Mouse (Mus musculus): ENCODE measurements around the gene Ubald1.

The Ubald1 gene

DNA sequence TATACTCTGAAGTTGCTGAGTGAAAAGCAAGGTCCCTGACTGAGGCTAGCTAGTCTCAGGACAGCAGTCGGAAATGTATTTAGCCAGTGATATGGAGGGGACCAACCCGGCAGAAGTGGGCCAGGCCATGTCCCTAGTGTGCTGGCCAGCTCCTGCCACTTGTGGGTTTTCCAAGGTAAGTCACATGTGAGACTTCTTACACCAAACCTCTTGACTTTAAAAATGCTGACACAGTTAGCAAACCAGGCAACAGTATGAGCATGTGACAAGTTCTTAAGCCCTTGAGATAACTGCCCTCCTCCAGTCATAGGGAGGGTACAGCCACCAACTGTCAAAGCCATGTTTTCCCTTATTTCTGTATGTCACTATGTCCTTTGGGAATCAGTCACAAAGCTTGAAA, 8.2 kb downstream of the Ubald1 start:
- no peak for DNase-seq (ENCODE audit: low spot score in 2 of 2)

DNA sequence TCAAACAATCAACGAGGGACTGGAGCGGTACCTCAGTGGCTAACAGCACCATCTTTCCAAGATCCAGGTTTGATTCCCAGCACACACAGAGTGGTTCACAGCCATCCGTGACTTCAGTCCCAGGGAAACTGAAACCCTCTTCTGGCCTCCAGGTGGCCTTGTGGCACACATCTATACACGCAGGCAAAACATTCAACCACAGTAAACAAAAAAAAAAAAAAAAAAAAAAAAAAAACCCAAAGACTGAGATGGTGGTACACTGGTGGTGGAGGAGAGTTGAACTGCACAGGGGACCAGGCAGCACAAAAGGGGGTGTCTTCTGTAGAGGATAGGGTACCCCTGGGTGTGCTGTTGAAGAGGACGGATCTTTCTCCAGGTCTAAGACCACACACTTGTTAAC, 9.6 kb downstream of the Ubald1 start:
- DNase-seq (ENCODE audit: low spot score in 2 of 2): no peak

DNA sequence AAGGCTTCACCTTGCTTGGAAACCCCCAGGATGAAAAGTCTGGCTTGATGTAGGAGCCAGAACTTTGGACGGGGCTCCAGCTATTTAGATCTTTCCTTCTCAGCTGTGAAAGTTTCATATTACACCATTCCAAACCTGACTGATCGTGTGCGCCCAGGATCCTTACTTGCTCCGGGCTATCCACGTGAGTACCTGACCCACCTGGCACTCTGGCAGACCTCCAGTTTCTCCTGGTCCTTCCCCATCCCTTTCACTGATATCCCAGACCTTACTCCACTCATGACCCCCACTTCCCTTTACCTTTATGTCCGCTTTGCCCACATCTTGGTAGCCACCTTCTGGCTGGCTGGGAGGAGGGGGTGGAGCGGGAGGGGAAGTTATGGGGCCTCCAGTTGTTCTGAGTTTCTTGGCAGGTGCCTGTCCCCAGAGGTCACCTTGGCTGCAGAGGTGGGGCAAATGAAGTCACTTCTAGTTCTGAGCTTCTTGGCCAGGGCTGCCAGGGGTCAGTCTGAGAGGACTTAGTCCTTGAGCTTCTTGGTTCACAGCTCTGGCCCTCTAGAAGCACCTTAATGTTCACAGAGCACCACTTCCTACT, 13.9 kb downstream of the Ubald1 start:
- no peak for DNase-seq (ENCODE audit: low spot score in 2 of 2)

DNA sequence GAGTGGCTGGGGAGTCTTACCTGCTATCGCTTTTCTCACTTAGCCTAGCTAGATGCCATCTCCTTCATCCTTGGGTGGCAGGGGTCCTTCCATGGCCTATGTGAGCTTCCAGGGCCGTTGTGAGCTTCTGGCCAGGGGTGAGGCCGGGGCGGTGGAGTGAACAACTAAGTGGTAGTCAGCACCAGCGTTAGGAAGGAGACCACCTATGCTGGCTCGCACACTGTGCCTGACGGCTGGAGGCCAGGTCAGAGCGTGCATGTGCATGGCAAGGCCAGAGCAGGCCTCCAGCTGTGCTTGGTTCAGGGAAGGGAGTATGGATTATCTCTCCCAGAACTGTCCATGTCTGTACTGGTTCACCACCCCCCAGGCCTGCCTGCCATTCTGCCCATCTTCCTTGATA, 16.4 kb downstream of the Ubald1 start:
- no peak for DNase-seq (ENCODE audit: low spot score in 2 of 2)

DNA sequence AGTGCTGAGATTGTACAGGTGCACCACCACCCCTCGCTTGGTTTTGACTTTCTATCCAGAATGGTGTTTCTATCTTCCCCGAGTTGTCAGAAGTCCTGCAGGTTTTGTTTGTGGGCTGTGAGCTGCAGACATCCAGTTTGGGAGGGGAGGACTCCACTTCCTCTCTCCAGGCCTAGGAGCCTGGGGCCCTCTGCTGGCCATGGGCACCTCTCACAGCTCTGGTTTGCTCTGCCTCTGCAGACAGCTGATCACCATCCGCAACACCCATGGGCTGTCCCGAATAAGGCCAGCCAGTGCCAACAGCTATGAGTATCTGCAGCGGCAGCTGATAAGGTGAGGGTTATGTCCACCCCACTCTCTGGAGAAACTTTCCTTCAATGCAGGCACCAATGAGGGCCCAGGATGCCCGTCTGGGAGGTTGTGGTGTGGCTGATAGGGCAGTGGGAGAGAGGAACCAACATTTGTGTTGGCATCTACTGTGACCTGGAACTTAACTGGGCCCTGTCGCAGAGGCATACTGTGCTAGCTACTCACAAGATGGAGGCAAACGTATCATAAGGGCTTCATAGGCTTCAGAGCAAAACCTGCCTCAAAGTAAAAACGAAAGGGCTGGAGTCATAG, 17.1 kb downstream of the Ubald1 start:
- peak; percentile 72 to 74 for DNase-seq (ENCODE audit: low spot score in 2 of 2)

DNA sequence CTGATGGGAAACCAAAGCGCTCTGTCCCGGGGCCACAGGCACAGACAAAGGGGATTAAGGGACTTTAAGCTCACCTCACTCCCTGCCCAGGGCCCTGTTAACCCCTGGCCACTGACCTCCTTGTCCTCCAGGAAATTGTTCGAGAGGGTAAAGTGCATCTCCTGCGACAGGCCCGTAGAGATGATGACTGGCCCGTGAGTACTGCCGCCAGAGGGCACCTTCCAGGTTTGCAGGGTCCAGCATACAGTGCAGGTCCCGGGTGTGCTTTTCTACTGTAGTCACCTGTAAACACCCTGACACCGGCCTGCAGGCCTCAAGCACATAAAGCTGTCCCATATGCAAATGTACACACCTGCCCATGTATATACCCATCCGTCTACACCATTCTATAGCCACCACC, 18.7 kb downstream of the Ubald1 start:
- DNase-seq (ENCODE audit: low spot score in 2 of 2): no peak

DNA sequence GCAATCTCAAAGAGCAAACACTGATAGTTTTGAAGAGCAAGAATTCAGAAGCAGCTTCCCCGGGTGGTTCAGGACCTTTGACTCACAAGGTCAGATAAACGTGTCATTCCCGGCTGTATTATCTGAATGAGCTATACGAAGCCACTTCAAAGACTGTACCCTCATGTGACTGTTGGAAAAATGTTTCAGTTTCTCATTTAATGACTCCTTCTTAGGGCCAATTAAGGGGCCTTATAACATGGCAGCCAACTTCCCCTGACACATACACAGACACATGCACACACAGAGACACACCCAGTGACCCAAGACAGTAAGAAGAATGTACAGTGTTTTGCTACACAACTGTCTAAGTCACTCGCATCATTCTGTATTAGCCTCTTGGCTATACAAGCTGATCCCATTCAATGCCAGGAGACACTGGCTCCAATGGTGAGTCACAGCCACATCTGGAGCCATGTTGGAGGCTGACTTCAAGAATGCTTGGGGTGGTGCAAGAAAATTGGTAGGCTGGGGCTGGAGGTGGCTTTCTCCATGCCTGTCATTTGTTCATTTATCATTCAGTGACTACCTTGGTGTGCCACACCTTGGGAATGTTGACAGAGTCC, 25.0 kb downstream of the Ubald1 start:
- DNase-seq (ENCODE audit: low spot score in 2 of 2): no peak

DNA sequence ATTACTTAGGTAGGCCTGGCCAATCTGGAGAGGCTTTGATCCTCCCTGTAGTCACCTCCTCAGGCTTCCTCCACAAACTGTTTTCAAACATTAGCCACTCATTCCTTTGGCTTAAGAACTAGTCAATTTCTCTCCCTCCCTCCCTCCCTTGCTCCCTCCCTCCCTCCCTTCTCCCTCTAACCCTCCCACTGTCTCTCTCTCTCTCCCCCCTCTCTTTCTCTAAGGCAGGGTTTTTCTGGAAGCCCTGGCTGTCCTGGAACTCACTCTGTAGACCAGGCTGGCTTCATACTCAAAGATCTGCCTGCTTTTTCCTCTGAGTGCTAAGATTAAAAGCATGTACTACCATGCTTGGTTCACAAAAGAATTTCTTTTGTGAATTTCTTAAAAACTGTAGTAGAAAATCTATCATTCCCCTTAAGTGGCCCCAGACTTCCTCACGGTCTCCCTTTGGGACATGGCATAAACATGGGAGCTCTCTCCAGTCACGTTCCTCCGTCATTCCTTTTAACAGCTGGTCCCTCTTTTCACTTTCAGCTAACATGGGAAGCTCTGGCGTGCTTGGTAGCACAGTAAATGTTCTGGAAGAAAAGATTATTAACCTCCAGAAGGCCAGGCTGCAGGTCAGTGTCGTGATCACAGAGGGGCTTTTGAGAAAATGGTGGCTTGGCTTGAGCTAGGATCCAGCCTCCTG, 29.0 kb downstream of the Ubald1 start:
- no peak for DNase-seq (ENCODE audit: low spot score in 2 of 2)

DNA sequence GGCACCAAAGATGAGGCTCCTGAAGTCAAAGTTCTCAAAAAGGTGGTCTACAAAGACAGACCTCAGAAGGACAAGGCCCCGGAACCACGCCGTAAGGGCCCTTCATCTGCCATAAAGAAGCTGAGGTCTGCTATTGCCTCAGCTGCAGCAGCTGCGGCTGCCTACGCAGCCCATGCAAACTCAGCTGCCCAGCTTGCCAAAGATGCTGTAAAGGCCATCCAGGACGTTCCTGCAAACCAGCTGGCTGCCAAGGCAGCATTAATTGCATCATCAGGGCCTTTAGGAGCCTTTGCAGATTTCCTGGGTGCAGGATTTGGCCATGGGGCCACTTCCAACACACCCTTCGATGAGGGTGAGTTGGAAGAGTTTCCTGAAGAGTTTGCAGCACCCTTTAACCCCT, 29.8 kb downstream of the Ubald1 start:
- no peak for DNase-seq (ENCODE audit: low spot score in 2 of 2)

DNA sequence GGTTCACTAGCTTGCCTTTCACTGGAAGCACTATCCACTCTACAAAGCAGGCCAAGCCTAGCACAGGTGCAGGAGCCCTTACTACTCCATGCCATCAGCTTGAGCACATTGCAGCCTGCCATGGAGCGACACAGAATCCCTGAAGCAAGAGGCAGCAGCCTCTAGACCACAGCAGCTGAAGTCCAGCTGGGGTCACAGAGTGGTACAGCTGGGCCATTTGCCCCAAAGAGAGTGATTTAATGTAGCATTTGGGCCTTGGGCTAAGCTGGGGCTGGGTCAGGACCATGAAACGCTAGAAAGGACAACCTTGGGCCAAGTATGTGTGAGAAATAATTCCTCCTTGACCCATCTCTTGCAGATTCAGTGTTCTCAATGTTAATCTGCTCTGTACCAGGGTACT, 32.0 kb downstream of the Ubald1 start:
- no peak for DNase-seq (ENCODE audit: low spot score in 2 of 2)

DNA sequence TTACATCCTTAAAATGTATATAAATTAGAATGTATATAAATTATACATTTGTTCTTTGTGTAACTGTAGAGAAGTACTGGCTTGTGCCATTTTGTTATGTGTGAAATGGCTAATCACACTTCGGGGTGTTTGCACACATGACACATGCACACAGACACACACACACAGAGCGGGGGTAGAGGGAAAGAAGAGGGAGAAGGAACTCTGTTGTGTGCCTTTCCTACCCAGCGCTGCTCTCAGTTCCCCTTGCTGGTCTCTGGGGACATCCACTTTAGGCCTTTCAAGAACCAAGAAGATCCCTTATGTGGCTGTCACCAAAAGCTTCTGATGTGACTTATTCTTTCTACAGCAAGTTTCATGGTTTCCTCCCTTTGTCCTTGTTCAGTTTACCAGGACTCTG, 33.1 kb downstream of the Ubald1 start:
- peak; percentile 78 to 84 for DNase-seq (ENCODE audit: low spot score in 2 of 2)

DNA sequence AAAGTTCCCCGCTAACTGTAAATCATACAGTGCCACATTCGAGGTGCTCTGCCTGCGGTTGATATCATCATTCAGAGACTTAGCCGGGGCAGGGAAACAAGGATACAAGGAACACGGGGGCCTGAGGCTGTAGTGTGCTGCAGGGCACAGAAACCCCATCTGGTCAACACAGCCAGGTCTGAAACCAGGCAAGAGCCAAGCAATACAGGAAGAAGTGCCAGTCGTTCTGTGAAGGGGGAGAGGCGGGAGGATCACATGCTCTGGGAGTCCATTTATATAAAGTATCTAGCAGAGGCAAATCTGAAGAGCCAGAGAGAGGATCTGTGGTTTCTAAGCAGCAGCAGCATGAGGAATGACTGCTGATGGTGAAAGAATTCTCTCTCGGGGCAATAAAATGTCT, 39.9 kb downstream of the Ubald1 start:
- no peak for DNase-seq (ENCODE audit: low spot score in 2 of 2)

DNA sequence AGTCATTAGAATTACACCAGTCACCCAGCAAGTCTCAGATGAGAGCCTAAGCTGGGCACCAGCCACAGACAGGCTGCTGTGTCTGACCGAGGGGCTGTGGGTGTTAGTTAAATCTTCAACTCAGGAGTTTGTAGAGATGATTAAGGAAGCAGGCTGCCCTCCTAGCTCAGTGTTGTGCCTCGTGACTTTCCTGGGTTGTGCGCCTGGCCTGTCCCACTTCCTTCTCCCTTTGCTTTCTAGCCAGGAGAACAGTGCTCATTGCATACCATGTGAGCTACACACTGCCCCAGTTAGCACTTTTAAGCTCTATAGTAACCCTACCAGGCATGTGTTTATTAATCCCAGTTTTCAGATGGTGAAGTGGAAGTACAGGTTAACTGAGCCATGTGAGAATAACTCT, 40.6 kb downstream of the Ubald1 start:
- no peak for DNase-seq (ENCODE audit: low spot score in 2 of 2)

DNA sequence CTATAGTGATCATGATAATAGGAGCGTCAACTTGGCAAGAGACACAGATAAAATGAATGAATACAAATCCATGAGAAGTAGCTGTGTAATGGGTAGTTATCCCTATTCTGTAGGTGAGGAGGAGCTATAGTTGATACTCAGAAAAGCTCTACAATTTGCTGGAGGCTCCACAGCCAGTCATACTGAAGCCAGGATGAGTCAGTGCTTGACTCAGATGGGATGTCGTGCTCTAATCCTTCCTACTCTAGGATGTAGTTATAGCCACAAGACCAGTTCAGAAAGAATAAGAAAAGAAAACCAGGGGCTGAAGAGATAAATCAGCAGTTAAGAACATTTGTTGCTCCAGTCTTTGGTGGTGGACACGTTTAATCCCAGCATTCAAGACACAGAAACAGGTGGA, 42.5 kb downstream of the Ubald1 start:
- no peak for DNase-seq (ENCODE audit: low spot score in 2 of 2)

DNA sequence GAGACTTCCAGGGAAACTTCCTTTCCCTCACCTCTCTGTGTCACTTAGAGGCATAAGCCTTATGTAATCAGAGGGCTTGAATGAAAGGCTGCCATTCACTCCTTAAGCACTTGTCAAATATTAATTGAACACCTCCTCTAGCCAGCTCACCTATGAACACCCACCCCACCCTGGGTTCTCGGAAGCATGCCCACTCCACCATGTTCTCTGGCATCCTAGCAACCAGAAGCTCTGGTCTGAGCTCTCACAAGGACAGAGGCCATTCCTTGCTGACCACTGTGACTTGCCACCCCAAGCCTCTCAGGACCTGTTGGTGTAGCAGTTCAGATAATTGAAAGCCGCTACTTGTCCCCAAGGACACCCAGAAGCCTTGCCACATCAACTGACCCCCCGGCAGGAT, 44.9 kb downstream of the Ubald1 start, which contains the start of gene 4930562C15Rik:
4930562C15Rik (plus strand) TSS at position 226 of the 400 bp plus-strand sequence.
- no peak for DNase-seq (ENCODE audit: low spot score in 2 of 2)

DNA sequence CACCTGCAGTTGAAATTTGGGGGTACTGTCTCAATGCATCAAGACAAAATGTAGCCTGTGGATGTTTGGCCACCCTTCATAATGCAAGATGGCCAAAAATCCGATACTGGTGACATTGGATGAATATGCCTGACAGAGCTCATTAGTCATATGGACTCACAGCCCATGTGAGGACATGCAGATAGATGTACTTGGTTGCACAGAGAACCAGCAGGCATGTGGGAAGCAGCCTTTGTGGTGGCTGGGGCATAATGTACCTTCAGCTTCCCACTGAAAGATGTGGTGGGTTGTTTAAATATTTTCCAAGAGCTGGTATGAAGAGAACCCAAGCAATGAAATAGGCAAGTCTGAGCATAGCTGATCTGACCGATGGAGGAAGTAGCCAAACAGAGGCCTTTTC, 46.3 kb downstream of the Ubald1 start:
- no peak for DNase-seq (ENCODE audit: low spot score in 2 of 2)

DNA sequence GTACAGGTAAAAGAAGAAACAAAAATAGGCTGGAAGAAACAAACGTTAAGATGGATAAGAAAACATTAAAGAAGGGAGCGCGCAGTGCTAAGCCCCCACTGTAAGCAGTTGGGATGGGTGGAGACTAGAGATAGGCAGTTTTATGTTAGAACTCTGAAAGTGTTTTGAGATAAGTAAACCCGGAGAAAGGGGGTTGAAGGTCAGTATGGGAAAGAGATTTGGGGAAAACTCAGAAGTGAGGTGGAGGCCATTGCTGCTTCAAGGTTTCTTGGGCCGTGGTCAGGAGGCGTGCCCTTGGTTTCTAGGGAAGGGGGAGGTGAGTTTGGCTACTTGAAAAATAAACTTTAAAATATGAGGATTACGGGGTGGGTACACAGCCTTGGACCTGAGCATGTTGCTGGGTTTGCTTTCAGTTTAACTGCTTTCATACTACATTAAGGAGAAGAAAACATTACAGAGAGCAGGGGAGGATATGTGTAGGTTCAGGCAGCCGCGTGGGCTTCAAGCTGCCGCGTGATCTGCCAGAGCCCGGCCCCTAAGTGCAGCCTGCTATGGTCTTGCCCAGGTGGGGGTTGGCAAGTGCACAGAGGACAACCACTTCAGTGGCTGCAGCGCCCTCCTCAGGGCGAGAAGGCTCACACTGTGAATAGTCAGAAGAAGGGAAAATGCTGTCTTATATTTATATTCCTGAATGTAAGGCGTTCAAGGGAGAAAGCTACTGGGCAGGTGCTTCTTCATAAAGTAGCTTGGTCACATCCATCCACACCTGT, 48.3 kb downstream of the Ubald1 start:
- DNase-seq (ENCODE audit: low spot score in 2 of 2): no peak

DNA sequence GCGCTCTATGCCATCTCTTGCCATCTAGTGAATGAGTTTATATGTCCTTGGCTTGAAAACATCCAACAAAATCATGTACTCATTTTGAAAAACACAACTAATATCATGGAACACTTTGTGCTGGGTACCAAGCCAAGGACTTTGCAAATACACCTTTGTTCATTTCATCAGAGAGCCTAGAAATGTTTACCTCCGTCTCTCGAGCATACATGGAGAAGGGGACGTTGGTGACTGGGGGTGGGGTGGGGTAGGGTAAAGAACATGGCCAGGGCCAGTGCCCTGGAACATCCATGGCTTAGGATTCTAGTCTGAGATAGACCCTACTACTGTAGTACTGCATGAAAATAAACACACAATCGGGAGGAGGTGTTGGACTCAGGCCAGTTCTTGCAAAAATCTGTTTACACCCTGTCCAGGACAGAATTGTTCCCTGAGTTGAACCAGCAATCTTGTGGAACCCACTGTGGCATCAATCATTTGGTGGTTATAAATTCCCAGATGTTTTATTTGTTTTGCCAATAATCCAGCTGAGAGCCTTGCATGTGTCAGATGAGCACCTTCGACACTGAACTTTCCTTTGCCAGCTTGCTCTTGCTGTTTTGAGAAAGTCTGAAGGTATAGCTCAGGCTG, 50.7 kb downstream of the Ubald1 start:
- DNase-seq (ENCODE audit: low spot score in 2 of 2): no peak

DNA sequence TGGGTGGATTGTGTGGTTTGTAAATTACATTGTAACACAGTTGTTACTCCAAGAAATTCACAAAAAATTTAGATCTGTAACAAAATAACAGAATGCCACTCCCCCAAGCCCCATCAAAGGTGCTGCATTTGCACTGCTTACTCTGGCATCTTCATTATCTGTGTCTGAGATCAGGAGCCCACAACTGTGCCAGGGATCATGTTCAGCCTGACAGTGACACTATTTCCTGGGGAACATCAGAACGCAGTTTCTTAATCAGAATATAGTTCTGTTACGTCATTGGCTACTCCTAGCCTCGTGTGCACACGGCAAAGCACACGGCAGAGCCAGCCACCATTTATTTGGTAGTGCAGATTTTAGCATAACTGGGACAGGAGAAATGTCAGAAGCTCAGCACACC, 52.5 kb downstream of the Ubald1 start:
- DNase-seq (ENCODE audit: low spot score in 2 of 2): no peak
